Mouse (Mus musculus): ENCODE measurements around the gene Akap9. TPM values are rescaled to one million over a fixed set of nuclear protein-coding genes. Genes with fewer than 3 reads are reported as not detected.

The Akap9 gene
- polyA plus RNA-seq, 1 experiment from 2014 or later = 69.8 TPM

DNA sequence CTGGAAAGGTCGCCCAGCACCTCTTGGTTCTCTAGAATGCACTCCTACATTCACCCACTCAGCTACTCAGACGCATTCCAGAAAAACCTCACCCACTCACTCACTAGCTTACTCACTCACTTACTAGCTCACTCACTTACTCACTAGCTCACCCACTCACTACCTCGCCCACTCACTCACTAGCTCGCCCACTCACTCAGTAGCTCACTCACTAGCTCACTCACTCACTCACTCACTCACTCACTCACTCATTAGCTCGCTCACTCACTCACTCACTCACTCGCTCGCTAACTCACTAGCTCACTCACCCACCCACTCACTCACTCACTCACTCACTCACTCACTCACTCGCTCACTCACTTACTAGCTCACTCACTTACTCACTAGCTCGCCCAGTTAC, 108.8 kb downstream of the Akap9 start:
- H3K4me3 ChIP-seq (ENCODE audit: low read depth, low read length) = no peak overlapping the region
- H3K27ac ChIP-seq (ENCODE audit: low read depth, low read length) = no peak overlapping the region
- WGBS = 90% methylated on average over 9 of the region's 9 CpGs
- H3K36me3 ChIP-seq (ENCODE audit: control insufficient read depth, insufficient read depth, low read length) = peaks cover 10% of the 10 kb centered on the region; the same call in 1 of the 2 replicates
- no peaks in the 10 kb centered on the region for H3K27me3 ChIP-seq (replicated peaks; ENCODE audit: control insufficient read depth, insufficient read depth, low read length)
- no peak overlapping the region for H3K4me2 ChIP-seq
- H3K4me1 ChIP-seq (replicated peaks; ENCODE audit: control insufficient read depth, insufficient read depth, low read length) = no peaks in the 10 kb centered on the region
- H3K9me3 ChIP-seq (ENCODE audit: control insufficient read depth, low read length) = no peaks in the 10 kb centered on the region
- H3K9ac ChIP-seq (ENCODE audit: low read depth, low read length) = no peak overlapping the region
- DNase-seq (ENCODE audit: low spot score) = no peak
- no peak for ATAC-seq (replicated peaks; ENCODE audit: low FRiP score)

- Histone ChIP-seq H3K4me2 (no peak overlapping the region), H3K27ac (ENCODE audit: low read depth, low read length) (no peak overlapping the region), H3K36me3 (ENCODE audit: control insufficient read depth, insufficient read depth, low read length) (peaks cover 10% of the 10 kb centered on the region; the same call in 1 of the 2 replicates), H3K9ac (ENCODE audit: low read depth, low read length) (no peak overlapping the region), H3K9me3 (ENCODE audit: control insufficient read depth, low read length) (no peaks in the 10 kb centered on the region), H3K27me3 (replicated peaks; ENCODE audit: control insufficient read depth, insufficient read depth, low read length) (no peaks in the 10 kb centered on the region), H3K4me3 (ENCODE audit: low read depth, low read length) (no peak overlapping the region), H3K4me1 (replicated peaks; ENCODE audit: control insufficient read depth, insufficient read depth, low read length) (no peaks in the 10 kb centered on the region)
- DNase-seq (ENCODE audit: low spot score) = no peak
- 84% methylated on average over 8 of the region's 8 CpGs for WGBS
- no peak for ATAC-seq (replicated peaks; ENCODE audit: low FRiP score)
Measured at GRCm38 (mm10) chr5:4039351-4039750, 111.5 kb downstream of the Akap9 start.

- H3K27ac ChIP-seq (ENCODE audit: low read depth, low read length) = no peak overlapping the region
- no peaks in the 10 kb centered on the region for H3K9me3 ChIP-seq (ENCODE audit: control insufficient read depth, low read length)
- 86% methylated on average over 6 of the region's 6 CpGs for WGBS
- H3K4me3 ChIP-seq (ENCODE audit: low read depth, low read length) = no peak overlapping the region
- no peak overlapping the region for H3K4me2 ChIP-seq
- DNase-seq (ENCODE audit: low spot score) (no peak), ATAC-seq (replicated peaks; ENCODE audit: low FRiP score) (0 out of 2 replicates have a peak, but pooled peaks have one; percentile 20)
- H3K9ac ChIP-seq (ENCODE audit: low read depth, low read length) = no peak overlapping the region
- no peaks in the 10 kb centered on the region for H3K4me1 ChIP-seq (replicated peaks; ENCODE audit: control insufficient read depth, insufficient read depth, low read length)
- H3K36me3 ChIP-seq (ENCODE audit: control insufficient read depth, insufficient read depth, low read length) = peaks cover 5% of the 10 kb centered on the region; the same call in 1 of the 2 replicates
- H3K27me3 ChIP-seq (replicated peaks; ENCODE audit: control insufficient read depth, insufficient read depth, low read length) = no peaks in the 10 kb centered on the region
Measured at GRCm38 (mm10) chr5:4040372-4040771, 112.5 kb downstream of the Akap9 start.

- WGBS = 82% methylated on average over 2 of the region's 2 CpGs
- Histone ChIP-seq H3K27ac (ENCODE audit: low read depth, low read length) (no peak overlapping the region), H3K27me3 (replicated peaks; ENCODE audit: control insufficient read depth, insufficient read depth, low read length) (no peaks in the 10 kb centered on the region), H3K36me3 (ENCODE audit: control insufficient read depth, insufficient read depth, low read length) (no peaks in the 10 kb centered on the region; the same call in 1 of the 2 replicates), H3K9ac (ENCODE audit: low read depth, low read length) (no peak overlapping the region), H3K4me1 (replicated peaks; ENCODE audit: control insufficient read depth, insufficient read depth, low read length) (no peaks in the 10 kb centered on the region), H3K4me3 (ENCODE audit: low read depth, low read length) (no peak overlapping the region), H3K9me3 (ENCODE audit: control insufficient read depth, low read length) (no peaks in the 10 kb centered on the region), H3K4me2 (no peak overlapping the region)
- ATAC-seq (replicated peaks; ENCODE audit: low FRiP score) (no peak), DNase-seq (ENCODE audit: low spot score) (no peak)
Measured at GRCm38 (mm10) chr5:4040922-4041321, 113.1 kb downstream of the Akap9 start.

DNA sequence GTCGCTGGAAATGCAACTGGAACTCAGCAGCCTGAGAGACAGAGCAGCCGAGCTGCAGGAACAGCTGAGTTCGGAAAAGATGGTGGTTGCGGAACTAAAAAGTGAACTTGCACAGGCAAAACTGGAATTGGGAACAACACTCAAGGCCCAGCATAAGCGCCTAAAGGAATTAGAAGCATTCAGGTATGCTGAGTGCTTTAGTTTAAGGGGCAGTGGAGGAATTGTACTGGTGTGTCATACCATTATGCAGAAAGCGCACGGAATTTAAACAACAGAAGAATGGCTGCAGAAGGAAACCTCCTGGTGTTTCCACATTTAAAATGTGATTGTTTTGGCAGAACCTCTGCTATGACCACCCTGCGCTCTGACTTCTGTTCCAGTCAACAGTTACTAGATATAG, 132.5 kb downstream of the Akap9 start:
- H3K36me3 ChIP-seq (ENCODE audit: control insufficient read depth, insufficient read depth, low read length) = peaks cover 8% of the 10 kb centered on the region; the same call in 1 of the 2 replicates
- H3K9me3 ChIP-seq (ENCODE audit: control insufficient read depth, low read length) = no peaks in the 10 kb centered on the region
- H3K4me3 ChIP-seq (ENCODE audit: low read depth, low read length) = no peak overlapping the region
- H3K4me1 ChIP-seq (replicated peaks; ENCODE audit: control insufficient read depth, insufficient read depth, low read length) = no peaks in the 10 kb centered on the region
- H3K9ac ChIP-seq (ENCODE audit: low read depth, low read length) = no peak overlapping the region
- DNase-seq (ENCODE audit: low spot score) (no peak), ATAC-seq (replicated peaks; ENCODE audit: low FRiP score) (no peak)
- no peaks in the 10 kb centered on the region for H3K27me3 ChIP-seq (replicated peaks; ENCODE audit: control insufficient read depth, insufficient read depth, low read length)
- 90% methylated on average over 8 of the region's 8 CpGs for WGBS
- H3K27ac ChIP-seq (ENCODE audit: low read depth, low read length) = no peak overlapping the region
- no peak overlapping the region for H3K4me2 ChIP-seq

GRCm38 (mm10) chr5:4066476-4067115, 138.7 kb downstream of the Akap9 start:
- H3K4me1 ChIP-seq (replicated peaks; ENCODE audit: control insufficient read depth, insufficient read depth, low read length) = no peaks in the 10 kb centered on the region
- no peak overlapping the region for H3K27ac ChIP-seq (ENCODE audit: low read depth, low read length)
- no peak overlapping the region for H3K4me3 ChIP-seq (ENCODE audit: low read depth, low read length)
- 88% methylated on average over 18 of the region's 18 CpGs for WGBS
- H3K27me3 ChIP-seq (replicated peaks; ENCODE audit: control insufficient read depth, insufficient read depth, low read length) = no peaks in the 10 kb centered on the region
- no peak for ATAC-seq (replicated peaks; ENCODE audit: low FRiP score)
- no peak overlapping the region for H3K9ac ChIP-seq (ENCODE audit: low read depth, low read length)
- no peak overlapping the region for H3K4me2 ChIP-seq
- DNase-seq (ENCODE audit: low spot score) = no peak
- no peaks in the 10 kb centered on the region for H3K9me3 ChIP-seq (ENCODE audit: control insufficient read depth, low read length)
- H3K36me3 ChIP-seq (ENCODE audit: control insufficient read depth, insufficient read depth, low read length) = peaks cover 17% of the 10 kb centered on the region; the same call in 1 of the 2 replicates

GRCm38 (mm10) chr5:4067203-4067602, 139.3 kb downstream of the Akap9 start:
- Histone ChIP-seq H3K36me3 (ENCODE audit: control insufficient read depth, insufficient read depth, low read length) (peaks cover 16% of the 10 kb centered on the region; the same call in 1 of the 2 replicates), H3K27ac (ENCODE audit: low read depth, low read length) (no peak overlapping the region), H3K27me3 (replicated peaks; ENCODE audit: control insufficient read depth, insufficient read depth, low read length) (no peaks in the 10 kb centered on the region)

GRCm38 (mm10) chr5:4079086-4079485, 151.2 kb downstream of the Akap9 start:
- Histone ChIP-seq H3K36me3 (ENCODE audit: control insufficient read depth, insufficient read depth, low read length) (peaks cover 11% of the 10 kb centered on the region; the same call in 1 of the 2 replicates), H3K27ac (ENCODE audit: low read depth, low read length) (no peak overlapping the region), H3K9ac (ENCODE audit: low read depth, low read length) (no peak overlapping the region), H3K4me2 (no peak overlapping the region), H3K9me3 (ENCODE audit: control insufficient read depth, low read length) (no peaks in the 10 kb centered on the region), H3K4me1 (replicated peaks; ENCODE audit: control insufficient read depth, insufficient read depth, low read length) (no peaks in the 10 kb centered on the region), H3K27me3 (replicated peaks; ENCODE audit: control insufficient read depth, insufficient read depth, low read length) (no peaks in the 10 kb centered on the region), H3K4me3 (ENCODE audit: low read depth, low read length) (no peak overlapping the region)
- DNase-seq (ENCODE audit: low spot score) (no peak), ATAC-seq (replicated peaks; ENCODE audit: low FRiP score) (0 out of 2 replicates have a peak, but pooled peaks have one; percentile 7)
- 92% methylated on average over 3 of the region's 3 CpGs for WGBS

More at GRCm38 (mm10) chr5:4067203-4067602, 139.3 kb downstream of the Akap9 start:
- no peak overlapping the region for H3K4me3 ChIP-seq (ENCODE audit: low read depth, low read length)
- no peak for ATAC-seq (replicated peaks; ENCODE audit: low FRiP score)
- no peaks in the 10 kb centered on the region for H3K4me1 ChIP-seq (replicated peaks; ENCODE audit: control insufficient read depth, insufficient read depth, low read length)
- 79% methylated on average over 3 of the region's 3 CpGs for WGBS
- H3K9me3 ChIP-seq (ENCODE audit: control insufficient read depth, low read length) = no peaks in the 10 kb centered on the region
- DNase-seq (ENCODE audit: low spot score) = no peak
- no peak overlapping the region for H3K9ac ChIP-seq (ENCODE audit: low read depth, low read length)
- no peak overlapping the region for H3K4me2 ChIP-seq

GRCm38 (mm10) chr5:4080861-4081260, 153.0 kb downstream of the Akap9 start:
- ATAC-seq (replicated peaks; ENCODE audit: low FRiP score) = no peak
- H3K36me3 ChIP-seq (ENCODE audit: control insufficient read depth, insufficient read depth, low read length) = peaks cover 14% of the 10 kb centered on the region; the same call in 1 of the 2 replicates
- H3K27me3 ChIP-seq (replicated peaks; ENCODE audit: control insufficient read depth, insufficient read depth, low read length) = no peaks in the 10 kb centered on the region
- H3K9me3 ChIP-seq (ENCODE audit: control insufficient read depth, low read length) = no peaks in the 10 kb centered on the region
- no peak for DNase-seq (ENCODE audit: low spot score)
- no peaks in the 10 kb centered on the region for H3K4me1 ChIP-seq (replicated peaks; ENCODE audit: control insufficient read depth, insufficient read depth, low read length)
- no peak overlapping the region for H3K4me2 ChIP-seq
- no peak overlapping the region for H3K4me3 ChIP-seq (ENCODE audit: low read depth, low read length)
- WGBS = 78% methylated on average over 2 of the region's 2 CpGs
- H3K27ac ChIP-seq (ENCODE audit: low read depth, low read length) = no peak overlapping the region
- no peak overlapping the region for H3K9ac ChIP-seq (ENCODE audit: low read depth, low read length)

Measured in liver, embryonic 11.5 days (tissue).